Mouse (Mus musculus) heart, embryonic 11.5 days (tissue): ENCODE measurements around the gene Slc45a2. TPM values are rescaled to one million over a fixed set of nuclear protein-coding genes. Genes with fewer than 3 reads are reported as not detected.
A peak's percentile ranks its signal among the peaks of the same experiment; 100 is the strongest.

Experiments used
- ATAC-seq: fragments of 200-750 bp; cut with Nextera tagmentation; replicated peaks from 2 replicates; pipeline ENCODE4 v1.8.0; 2017; ENCODE audit warnings: moderate library complexity; ENCODE audit not compliant: insufficient number of reproducible peaks, low FRiP score, low TSS enrichment
- H3K27ac ChIP-seq: fragments of 300-500 bp; sonication (generic); 2 replicates; pipeline ENCODE4 v1.5.1; 2014; ENCODE audit warnings: mild to moderate bottlenecking, low read depth, low read length
- H3K27me3 ChIP-seq: fragments of 300-500 bp; sonication (generic); 2 replicates; pipeline ENCODE4 v1.6.1; 2014; ENCODE audit warnings: mild to moderate bottlenecking, low read length, mixed read lengths; ENCODE audit not compliant: control insufficient read depth, insufficient read depth
- H3K36me3 ChIP-seq: fragments of 300-500 bp; sonication (generic); 2 replicates; pipeline ENCODE4 v1.6.1; 2014; ENCODE audit warnings: mild to moderate bottlenecking, low read length, moderate library complexity, mixed read lengths; ENCODE audit not compliant: control insufficient read depth, insufficient read depth
- H3K4me1 ChIP-seq: fragments of 300-500 bp; sonication (generic); 2 replicates; pipeline ENCODE4 v1.6.1; 2014; ENCODE audit warnings: low read length; ENCODE audit not compliant: control insufficient read depth, insufficient read depth
- H3K4me2 ChIP-seq: fragments of 300-500 bp; sonication (generic); 2 replicates; pipeline ENCODE4 v1.6.1; 2014; ENCODE audit warnings: mild to moderate bottlenecking, moderate library complexity
- H3K4me3 ChIP-seq: fragments of 300-500 bp; sonication (generic); 2 replicates; pipeline ENCODE4 v1.5.1; 2014; ENCODE audit warnings: low read depth, low read length
- H3K9ac ChIP-seq: fragments of 300-500 bp; sonication (generic); 2 replicates; pipeline ENCODE4 v1.6.1; 2014; ENCODE audit warnings: mild to moderate bottlenecking, low read depth, low read length, moderate library complexity
- H3K9me3 ChIP-seq: fragments of 300-500 bp; sonication (generic); replicated peaks from 2 replicates; pipeline ENCODE4 v1.6.1; 2016; ENCODE audit warnings: low read length; ENCODE audit not compliant: control insufficient read depth
- WGBS: fragments of 180-500 bp; shearing (Covaris S2); extraction: QIAGEN DNeasy Blood & Tissue Kit; methylation state at CpG from one replicate; pipeline ENCODE4 v1.1.7; 2014; ENCODE audit not compliant: insufficient replicate concordance; 5-methylcytosine and 5-hydroxymethylcytosine counted together
- polyA plus RNA-seq: library from polyadenylated mRNA; unstranded; fragments of >200 nt; fragmentation: Nextera tagmentation; extraction: Ambion mirVana; gene quantifications from 2 replicates; pipeline ENCODE4 v1.2.1, GENCODE M21; 2014

The Slc45a2 gene
- polyA plus RNA-seq, 1 experiment from 2014 or later: 0.04 TPM

- Histone ChIP-seq H3K27me3 (no peaks in the 10 kb centered on the region), H3K4me2 (no peak overlapping the region), H3K36me3 (no peaks in the 10 kb centered on the region), H3K27ac (no peak overlapping the region), H3K4me1 (no peaks in the 10 kb centered on the region), H3K4me3 (no peak overlapping the region), H3K9ac (no peak overlapping the region), H3K9me3 (no peaks in the 10 kb centered on the region)
- no peak for ATAC-seq
- 89% methylated on average over 5 of the region's 5 CpGs for WGBS
Measured at GRCm38 (mm10) chr15:10960267-10960666, 40.3 kb upstream of the Slc45a2 start.

DNA sequence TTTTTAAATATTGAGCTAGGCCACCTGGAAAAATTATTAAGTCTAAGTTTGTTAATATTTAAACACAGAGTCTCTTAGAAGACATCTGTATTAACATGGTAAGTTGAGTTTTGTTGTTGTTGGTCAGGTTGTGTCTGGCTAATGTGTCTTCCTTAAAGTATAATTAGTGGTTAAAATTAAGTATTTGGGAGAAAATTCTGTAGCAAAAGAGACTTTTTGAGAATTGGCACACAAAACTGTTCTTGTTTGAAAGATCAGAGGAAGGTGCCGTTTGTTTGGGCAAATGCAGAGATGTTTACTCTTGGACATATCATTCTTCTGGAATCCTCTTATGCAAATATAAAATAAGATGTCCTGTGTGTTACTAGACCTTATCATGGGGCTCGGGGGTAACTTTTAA, 37.9 kb upstream of the Slc45a2 start:
- Histone ChIP-seq H3K36me3 (no peaks in the 10 kb centered on the region), H3K9ac (no peak overlapping the region), H3K4me1 (no peaks in the 10 kb centered on the region), H3K4me3 (no peak overlapping the region), H3K27me3 (no peaks in the 10 kb centered on the region), H3K4me2 (no peak overlapping the region), H3K27ac (no peak overlapping the region), H3K9me3 (no peaks in the 10 kb centered on the region)
- 73% methylated on average over 2 of the region's 2 CpGs for WGBS
- no peak for ATAC-seq

GRCm38 (mm10) chr15:10969439-10969838, 31.1 kb upstream of the Slc45a2 start:
- H3K36me3 ChIP-seq: no peaks in the 10 kb centered on the region
- H3K9ac ChIP-seq: no peak overlapping the region
- no peaks in the 10 kb centered on the region for H3K27me3 ChIP-seq
- H3K4me1 ChIP-seq: no peaks in the 10 kb centered on the region
- H3K27ac ChIP-seq: no peak overlapping the region
- H3K4me3 ChIP-seq: no peak overlapping the region
- 67% methylated on average over 3 of the region's 3 CpGs for WGBS
- no peak overlapping the region for H3K4me2 ChIP-seq
- no peaks in the 10 kb centered on the region for H3K9me3 ChIP-seq
- no peak for ATAC-seq

DNA sequence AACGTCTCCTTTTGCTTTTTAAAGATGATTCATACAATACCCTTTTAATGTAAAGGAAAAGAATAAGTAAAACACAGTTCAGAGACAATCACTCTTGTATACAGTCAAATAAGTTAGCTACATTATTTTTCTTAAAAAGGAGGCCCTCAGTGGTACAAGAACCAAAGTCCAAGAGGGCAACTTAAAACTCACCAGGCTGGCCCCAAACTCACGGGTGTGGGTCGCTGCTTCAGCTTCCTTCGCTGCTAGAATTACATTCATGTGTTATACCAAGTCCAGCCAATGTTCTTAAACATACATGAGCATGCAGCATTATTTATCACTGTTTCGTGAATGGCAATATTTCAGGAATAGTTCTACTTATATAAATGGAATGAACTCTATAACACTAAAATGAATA, 29.7 kb upstream of the Slc45a2 start:
- ATAC-seq: no peak

DNA sequence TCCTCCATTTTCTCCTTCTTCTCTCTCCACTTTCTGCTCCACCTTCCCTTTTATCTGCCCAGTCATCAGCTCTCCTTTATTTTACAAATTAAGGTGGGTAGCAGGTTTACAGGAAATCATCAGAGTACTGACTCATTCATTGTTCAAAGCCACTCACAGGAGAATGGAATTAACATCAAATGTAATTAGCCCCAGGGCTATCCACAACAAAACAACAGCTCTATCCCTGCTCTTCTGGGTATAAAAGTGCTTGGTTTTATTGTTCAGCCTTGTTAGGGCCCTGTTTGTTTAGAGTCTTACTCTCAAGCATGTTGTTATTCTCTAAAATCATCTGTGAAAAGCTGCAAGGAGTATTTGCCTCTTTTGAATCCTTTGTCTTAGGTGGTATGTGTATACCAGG, 23.4 kb upstream of the Slc45a2 start:
- Histone ChIP-seq H3K9ac (no peak overlapping the region), H3K36me3 (no peaks in the 10 kb centered on the region), H3K4me1 (no peaks in the 10 kb centered on the region), H3K4me2 (no peak overlapping the region), H3K4me3 (no peak overlapping the region), H3K9me3 (no peaks in the 10 kb centered on the region), H3K27me3 (no peaks in the 10 kb centered on the region), H3K27ac (no peak overlapping the region)
- ATAC-seq: no peak

More for the DNA sequence above, 29.7 kb upstream of the Slc45a2 start:
- Histone ChIP-seq H3K27me3 (no peaks in the 10 kb centered on the region), H3K4me1 (no peaks in the 10 kb centered on the region), H3K36me3 (no peaks in the 10 kb centered on the region), H3K9ac (no peak overlapping the region), H3K9me3 (no peaks in the 10 kb centered on the region), H3K27ac (no peak overlapping the region), H3K4me2 (no peak overlapping the region), H3K4me3 (no peak overlapping the region)
- 78% methylated on average over 5 of the region's 5 CpGs for WGBS

DNA sequence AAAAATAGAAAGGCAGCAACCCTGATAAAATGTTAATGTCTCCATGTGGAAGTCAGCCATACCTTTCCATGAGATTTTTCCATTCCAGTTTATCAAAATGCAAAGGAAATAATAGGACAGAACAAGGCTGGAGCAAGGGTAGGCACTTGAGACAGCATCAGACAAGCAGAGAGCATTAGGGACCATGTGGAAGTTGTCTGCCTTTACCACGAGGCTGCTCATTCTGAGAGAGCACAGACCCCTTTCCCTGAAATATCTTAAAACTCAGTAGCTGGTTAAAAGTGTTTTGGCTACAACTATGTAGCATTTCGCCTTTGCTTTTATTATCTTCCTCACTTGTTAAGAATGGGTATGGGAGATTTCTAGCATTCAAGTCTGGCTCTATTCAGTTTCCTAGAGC, 19.8 kb upstream of the Slc45a2 start:
- ATAC-seq: no peak
- 57% methylated on average over 2 of the region's 2 CpGs for WGBS
- Histone ChIP-seq H3K9me3 (no peaks in the 10 kb centered on the region), H3K36me3 (no peaks in the 10 kb centered on the region), H3K27ac (no peak overlapping the region), H3K9ac (no peak overlapping the region; the same call in 1 of the 2 replicates), H3K4me3 (no peak overlapping the region), H3K27me3 (no peaks in the 10 kb centered on the region), H3K4me2 (peak overlapping the region; percentile 60), H3K4me1 (no peaks in the 10 kb centered on the region)

DNA sequence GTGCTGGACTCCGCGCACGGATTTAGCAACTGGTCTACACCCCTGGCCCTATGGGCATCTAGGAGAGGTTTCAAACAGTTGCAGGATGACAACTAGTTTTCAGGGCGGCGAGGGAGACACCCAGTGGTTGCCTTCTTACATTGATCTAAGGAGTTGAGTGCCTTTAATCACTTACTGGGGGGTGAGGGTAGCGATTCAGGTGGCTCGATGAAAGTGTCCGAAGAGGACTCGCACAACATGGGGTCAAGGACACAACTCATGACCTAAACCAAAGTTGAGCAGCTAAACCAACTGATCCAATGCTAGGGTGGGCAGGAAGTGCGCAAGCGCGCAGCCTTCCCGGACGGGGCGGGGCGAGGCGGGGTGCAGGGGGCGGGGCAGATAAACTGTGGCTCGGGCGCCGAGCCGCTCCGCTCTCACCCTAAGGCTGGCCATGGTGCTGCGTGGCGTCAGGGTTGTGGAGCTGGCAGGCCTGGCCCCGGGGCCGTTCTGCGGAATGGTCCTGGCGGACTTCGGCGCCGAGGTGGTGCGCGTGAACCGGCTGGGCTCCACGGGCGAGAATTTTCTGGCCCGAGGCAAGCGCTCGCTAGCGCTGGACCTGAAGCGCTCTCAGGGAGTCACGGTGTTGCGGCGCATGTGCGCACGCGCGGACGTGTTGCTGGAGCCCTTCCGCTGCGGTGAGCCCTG, 19.0 kb upstream of the Slc45a2 start, which contains the start of gene Amacr:
Amacr (plus strand) TSS at position 380 of the 687 bp plus-strand sequence.
- no peaks in the 10 kb centered on the region for H3K9me3 ChIP-seq
- H3K4me2 ChIP-seq: peak within 1 kb of the TSS; percentile 60
- peak within 1 kb of the TSS; percentile 79 for H3K9ac ChIP-seq
- no peaks in the 10 kb centered on the region for H3K4me1 ChIP-seq
- H3K4me3 ChIP-seq: peak within 1 kb of the TSS; percentile 62
- H3K36me3 ChIP-seq: no peaks in the 10 kb centered on the region
- H3K27ac ChIP-seq: peak within 1 kb of the TSS; percentile 73
- WGBS: under 1% methylated on average over 52 of the region's 52 CpGs
- H3K27me3 ChIP-seq: no peaks in the 10 kb centered on the region
- ATAC-seq: peak; percentile 97

GRCm38 (mm10) chr15:10982064-10982435, 18.5 kb upstream of the Slc45a2 start:
- 9% methylated on average over 6 of the region's 6 CpGs for WGBS
- peak overlapping the region; percentile 60 for H3K4me2 ChIP-seq
- peak overlapping the region; percentile 79 for H3K9ac ChIP-seq
- no peaks in the 10 kb centered on the region for H3K4me1 ChIP-seq
- H3K4me3 ChIP-seq: peak overlapping the region; percentile 62
- no peaks in the 10 kb centered on the region for H3K36me3 ChIP-seq
- peak overlapping the region; percentile 73 for H3K27ac ChIP-seq
- no peak for ATAC-seq
- H3K9me3 ChIP-seq: no peaks in the 10 kb centered on the region
- H3K27me3 ChIP-seq: no peaks in the 10 kb centered on the region

DNA sequence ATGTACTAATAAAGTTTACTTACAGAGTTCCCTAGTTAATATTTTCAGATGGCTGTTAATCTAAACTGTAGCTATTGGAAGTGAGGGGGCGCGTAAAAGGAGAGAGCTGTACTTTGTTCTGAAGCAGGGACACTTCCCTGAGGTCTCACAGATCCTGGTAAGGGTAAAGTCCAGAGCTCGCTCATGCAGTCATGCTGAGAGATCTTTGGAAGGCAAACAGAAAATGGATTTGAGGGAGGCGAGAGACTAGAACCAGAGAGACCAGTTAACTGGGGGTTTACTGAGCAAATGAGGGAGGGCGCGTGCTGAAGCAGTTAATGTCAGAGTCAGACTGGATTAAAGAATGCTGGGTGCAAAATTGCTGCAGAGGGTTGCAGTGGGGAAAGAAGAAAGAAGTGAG, 14.8 kb upstream of the Slc45a2 start:
- Histone ChIP-seq H3K4me2 (no peak overlapping the region), H3K36me3 (no peaks in the 10 kb centered on the region), H3K4me3 (no peak overlapping the region), H3K27ac (no peak overlapping the region), H3K9ac (no peak overlapping the region), H3K4me1 (no peaks in the 10 kb centered on the region), H3K27me3 (no peaks in the 10 kb centered on the region), H3K9me3 (no peaks in the 10 kb centered on the region)
- ATAC-seq: no peak
- WGBS: 72% methylated on average over 6 of the region's 6 CpGs
